Mouse (Mus musculus) hindbrain, embryonic 12.5 days (tissue): ENCODE measurements around the gene Tmem229b. TPM values are rescaled to one million over a fixed set of nuclear protein-coding genes. Genes with fewer than 3 reads are reported as not detected.

Experiments used
- ATAC-seq: fragments of 200-750 bp; cut with Nextera tagmentation; 2 replicates; pipeline ENCODE4 v1.8.0; 2017; ENCODE audit warnings: moderate TSS enrichment; ENCODE audit not compliant: low FRiP score
- H3K27ac ChIP-seq: fragments of 300-500 bp; sonication (generic); 2 replicates; pipeline ENCODE4 v1.5.1; 2016; ENCODE audit warnings: mild to moderate bottlenecking
- H3K27me3 ChIP-seq: fragments of 300-500 bp; sonication (generic); 2 replicates; pipeline ENCODE4 v1.6.1; 2016; ENCODE audit warnings: mild to moderate bottlenecking
- H3K36me3 ChIP-seq: fragments of 300-500 bp; sonication (generic); 2 replicates; pipeline ENCODE4 v1.6.1; 2016; ENCODE audit warnings: mild to moderate bottlenecking
- H3K4me1 ChIP-seq: fragments of 300-500 bp; sonication (generic); 2 replicates; pipeline ENCODE4 v1.6.1; 2016
- H3K4me2 ChIP-seq: fragments of 300-500 bp; sonication (generic); replicated peaks from 2 replicates; pipeline ENCODE4 v1.6.1; 2016; ENCODE audit warnings: mild to moderate bottlenecking
- H3K4me3 ChIP-seq: fragments of 300-500 bp; sonication (generic); 2 replicates; pipeline ENCODE4 v1.5.1; 2016; ENCODE audit warnings: mild to moderate bottlenecking
- H3K9ac ChIP-seq: fragments of 300-500 bp; sonication (generic); 2 replicates; pipeline ENCODE4 v1.6.1; 2016; ENCODE audit warnings: mild to moderate bottlenecking, moderate library complexity
- H3K9me3 ChIP-seq: fragments of 300-500 bp; sonication (generic); replicated peaks from 2 replicates; pipeline ENCODE4 v1.6.1; 2016; ENCODE audit warnings: mild to moderate bottlenecking
- WGBS: fragments of 180-500 bp; shearing (Covaris S2); methylation state at CpG from one replicate; pipeline ENCODE4 v1.1.7; 2016; 5-methylcytosine and 5-hydroxymethylcytosine counted together
- polyA plus RNA-seq: library from polyadenylated mRNA; unstranded; fragments of >200 nt; fragmentation: Nextera tagmentation; extraction: Ambion mirVana; gene quantifications from 2 replicates; pipeline ENCODE4 v1.2.1, GENCODE M21; 2016

Tmem229b gene
- polyA plus RNA-seq: 23.6 and 27.5 TPM in 2 replicates

DNA sequence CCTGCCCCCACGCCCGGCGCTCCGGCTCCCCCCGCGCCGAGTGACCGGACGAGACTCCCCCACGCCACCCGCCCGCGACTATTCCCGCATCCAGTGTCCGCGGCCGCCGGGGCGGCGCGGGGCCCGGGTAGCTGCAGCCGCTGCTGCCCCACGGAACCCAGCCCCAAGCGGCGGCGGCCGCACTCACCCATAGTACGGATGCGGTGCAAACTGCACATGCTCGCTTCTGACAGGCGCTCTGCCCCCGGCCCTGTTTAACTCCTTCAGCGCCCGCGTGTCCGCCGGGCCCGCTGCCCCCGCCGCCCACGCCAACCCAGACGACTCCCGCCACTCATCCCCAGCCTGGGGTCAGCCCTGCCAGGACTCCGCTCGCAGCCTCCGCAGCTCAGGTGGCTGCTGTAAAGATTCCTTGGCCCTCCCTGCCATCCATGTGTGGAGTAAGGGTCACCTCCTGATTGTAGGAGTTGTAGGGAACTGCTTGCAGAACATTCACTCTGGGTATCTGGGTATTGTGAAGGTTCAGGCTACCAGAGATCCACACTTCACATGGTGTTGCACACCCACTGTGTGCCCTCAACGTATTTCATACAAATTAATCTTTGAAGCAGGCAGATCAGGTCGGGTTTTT lies at the start of gene Tmem229b:
Tmem229b (minus strand) TSS at position 502 of the 628 bp plus-strand sequence.
- peak within 1 kb of the TSS; percentile 82 for H3K4me2 ChIP-seq
- peak; percentile 93 for ATAC-seq
- H3K27me3 ChIP-seq: 0 out of 2 replicates have a peak, but pooled peaks cover 10% of the 10 kb centered on the region
- no peaks in the 10 kb centered on the region for H3K9me3 ChIP-seq
- peak within 1 kb of the TSS; percentile 89 for H3K9ac ChIP-seq
- H3K4me1 ChIP-seq: peaks cover 9% of the 10 kb centered on the region
- H3K27ac ChIP-seq: peak within 1 kb of the TSS; percentile 87
- no peaks in the 10 kb centered on the region for H3K36me3 ChIP-seq
- WGBS: 1% methylated on average over 26 of the region's 49 CpGs
- H3K4me3 ChIP-seq: peak within 1 kb of the TSS; percentile 83

DNA sequence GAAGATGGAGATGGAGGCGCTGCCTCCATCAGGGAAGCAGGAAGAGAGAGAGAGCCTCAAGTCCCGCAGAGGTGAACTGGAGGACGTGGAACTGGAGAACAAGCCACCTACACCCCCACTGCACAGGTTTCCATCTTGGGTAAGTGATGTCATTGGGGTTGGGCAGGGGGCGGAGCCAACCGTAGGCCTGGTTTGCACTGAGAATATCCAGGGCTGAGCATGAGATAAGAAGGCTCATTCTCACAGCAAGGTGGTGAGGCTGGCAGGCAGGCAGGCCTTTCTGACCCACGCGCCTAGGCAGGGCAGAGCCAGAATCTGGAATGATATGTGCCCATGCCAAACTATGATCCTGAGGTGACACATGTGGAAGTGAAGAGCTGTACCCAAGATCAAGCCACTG lies 47.8 kb upstream of the Tmem229b start:
- H3K27ac ChIP-seq: no peak overlapping the region
- no peak overlapping the region for H3K4me3 ChIP-seq
- H3K27me3 ChIP-seq: no peaks in the 10 kb centered on the region
- no peaks in the 10 kb centered on the region for H3K4me1 ChIP-seq
- peaks cover 34% of the 10 kb centered on the region for H3K36me3 ChIP-seq
- ATAC-seq: no peak
- WGBS: 89% methylated on average over 7 of the region's 7 CpGs
- H3K4me2 ChIP-seq: no peak overlapping the region
- H3K9me3 ChIP-seq: no peaks in the 10 kb centered on the region
- H3K9ac ChIP-seq: no peak overlapping the region

DNA sequence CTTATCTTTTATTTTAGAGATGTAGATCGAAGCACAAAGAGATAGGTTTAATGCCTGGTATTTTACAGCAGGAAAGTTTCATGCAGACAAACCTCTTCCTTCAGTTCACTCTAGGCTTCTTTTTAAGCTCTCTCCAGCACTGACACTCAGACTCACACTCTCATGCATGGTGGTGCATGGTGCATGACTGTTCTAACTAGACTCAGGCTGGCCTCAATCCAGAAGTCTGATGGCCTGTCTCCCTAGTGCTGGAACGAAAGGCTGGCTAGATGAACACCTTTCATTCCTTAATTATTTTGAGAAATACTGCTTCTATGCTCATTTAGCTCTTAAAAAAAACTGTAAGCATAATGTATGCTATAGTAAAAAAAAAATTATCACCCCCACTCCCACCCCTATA lies 44.6 kb upstream of the Tmem229b start:
- Histone ChIP-seq H3K9me3 (no peaks in the 10 kb centered on the region), H3K27me3 (no peaks in the 10 kb centered on the region), H3K27ac (no peak overlapping the region), H3K4me2 (no peak overlapping the region), H3K4me1 (no peaks in the 10 kb centered on the region), H3K4me3 (no peak overlapping the region), H3K36me3 (peaks cover 35% of the 10 kb centered on the region), H3K9ac (no peak overlapping the region)
- WGBS: 90% methylated on average over 2 of the region's 2 CpGs
- ATAC-seq: no peak

DNA sequence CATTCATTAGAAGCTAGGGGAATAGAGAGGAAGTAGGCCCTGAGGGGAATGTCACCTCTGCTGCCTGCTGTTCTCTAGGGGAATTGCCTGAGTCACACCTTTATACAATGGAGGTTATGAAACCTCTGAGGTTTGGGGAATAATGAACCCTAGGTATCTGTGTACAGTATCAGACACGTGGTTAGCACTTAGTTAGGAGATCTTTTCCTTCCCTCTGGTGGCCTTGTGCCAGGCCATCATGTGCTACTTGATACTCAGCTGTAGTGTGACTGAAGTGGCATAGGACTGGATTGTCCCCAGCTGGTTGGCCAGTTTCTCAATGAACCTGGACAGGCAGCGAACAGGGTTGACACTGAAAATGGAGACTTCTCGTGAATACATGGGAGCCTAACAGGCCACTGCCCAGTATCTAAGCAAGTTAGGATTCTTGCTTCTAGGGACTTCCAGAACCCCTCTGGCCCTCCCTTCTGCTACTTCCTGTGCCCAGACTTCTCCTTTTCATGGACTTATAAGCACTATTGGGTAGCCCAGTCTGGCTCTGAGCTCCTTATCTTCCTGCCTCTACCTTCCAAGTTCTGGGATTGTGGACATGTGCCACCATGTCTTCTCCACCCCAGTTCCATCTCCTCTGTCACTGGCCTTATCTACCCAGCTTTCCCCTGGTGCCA lies 43.3 kb upstream of the Tmem229b start:
- Histone ChIP-seq H3K27ac (no peak overlapping the region), H3K36me3 (peaks cover 38% of the 10 kb centered on the region), H3K9me3 (no peaks in the 10 kb centered on the region), H3K4me3 (no peak overlapping the region), H3K4me1 (no peaks in the 10 kb centered on the region), H3K9ac (no peak overlapping the region), H3K27me3 (no peaks in the 10 kb centered on the region), H3K4me2 (no peak overlapping the region)
- no peak for ATAC-seq
- WGBS: 83% methylated on average over 3 of the region's 3 CpGs

DNA sequence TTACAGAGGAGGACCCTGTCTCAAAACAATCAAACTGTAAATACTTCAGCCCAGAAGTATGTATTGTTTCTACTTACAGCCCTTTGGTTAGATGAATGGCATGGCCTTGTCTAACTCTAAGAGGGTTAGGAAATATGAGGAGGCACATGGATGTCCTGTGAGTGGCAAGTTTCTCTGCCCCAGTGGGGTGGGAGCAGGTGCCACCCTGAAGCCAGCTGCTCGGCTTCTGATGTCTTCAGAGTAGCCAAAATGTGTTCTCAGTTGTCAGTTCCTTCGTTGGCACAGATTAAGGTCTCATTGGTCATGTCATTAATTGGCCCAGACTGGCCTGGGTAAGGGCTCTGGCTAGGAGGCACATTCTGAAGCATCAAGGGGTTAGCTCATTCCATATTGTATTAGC lies 42.4 kb upstream of the Tmem229b start:
- Histone ChIP-seq H3K9ac (no peak overlapping the region), H3K27ac (no peak overlapping the region), H3K4me1 (no peaks in the 10 kb centered on the region), H3K4me2 (no peak overlapping the region), H3K27me3 (no peaks in the 10 kb centered on the region), H3K36me3 (peaks cover 41% of the 10 kb centered on the region), H3K4me3 (no peak overlapping the region), H3K9me3 (no peaks in the 10 kb centered on the region)
- 73% methylated on average over 2 of the region's 2 CpGs for WGBS
- no peak for ATAC-seq

DNA sequence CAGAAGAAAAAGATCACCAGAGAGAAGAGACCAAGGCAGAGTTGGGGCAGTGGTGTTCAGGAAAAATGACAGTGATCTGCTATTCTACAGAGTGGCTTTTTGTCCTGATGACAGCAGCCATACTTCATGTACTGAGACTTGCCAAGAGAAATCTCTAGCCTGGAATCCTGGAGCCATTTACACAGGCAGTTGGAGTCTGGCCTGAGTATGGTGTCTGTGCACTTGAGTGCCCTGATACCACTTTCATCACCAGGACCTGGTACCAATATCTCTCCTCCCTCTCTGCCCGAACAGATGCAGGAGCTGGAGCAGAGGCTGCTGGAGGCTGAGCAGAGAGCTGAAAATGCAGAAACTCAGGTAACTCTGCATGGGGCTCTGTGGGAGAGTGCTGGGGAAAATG lies 41.5 kb upstream of the Tmem229b start:
- WGBS: 95% methylated on average over 1 of the region's 1 CpGs
- no peak for ATAC-seq
- H3K27me3 ChIP-seq: no peaks in the 10 kb centered on the region
- H3K9me3 ChIP-seq: no peaks in the 10 kb centered on the region
- peaks cover 32% of the 10 kb centered on the region; the same call in 1 of the 2 replicates for H3K36me3 ChIP-seq
- H3K9ac ChIP-seq: no peak overlapping the region
- no peaks in the 10 kb centered on the region for H3K4me1 ChIP-seq
- no peak overlapping the region for H3K27ac ChIP-seq
- H3K4me2 ChIP-seq: no peak overlapping the region
- H3K4me3 ChIP-seq: no peak overlapping the region

DNA sequence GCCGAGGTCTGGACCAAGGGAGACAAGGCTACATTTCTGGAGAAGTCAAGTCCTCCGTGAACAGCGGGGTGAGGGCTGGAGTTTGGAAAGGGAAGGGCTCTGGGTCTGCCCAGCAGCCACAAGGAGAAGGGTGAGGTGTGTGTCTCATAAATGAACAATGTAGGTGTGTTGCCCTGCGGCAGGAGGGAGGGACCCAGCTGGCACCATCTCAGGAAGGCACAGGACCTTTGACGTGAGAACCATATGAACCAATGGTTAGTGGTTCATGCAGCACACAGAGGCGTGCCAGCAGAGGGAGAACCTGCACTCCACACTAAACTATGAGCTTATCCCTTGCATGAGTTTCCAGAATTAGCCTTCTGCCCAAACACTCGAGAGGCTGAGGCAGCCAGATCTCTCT lies 39.8 kb upstream of the Tmem229b start:
- no peak overlapping the region for H3K9ac ChIP-seq
- ATAC-seq: no peak
- H3K27ac ChIP-seq: no peak overlapping the region
- WGBS: 86% methylated on average over 7 of the region's 7 CpGs
- H3K27me3 ChIP-seq: no peaks in the 10 kb centered on the region
- H3K4me2 ChIP-seq: no peak overlapping the region
- H3K9me3 ChIP-seq: no peaks in the 10 kb centered on the region
- no peak overlapping the region for H3K4me3 ChIP-seq
- no peaks in the 10 kb centered on the region for H3K4me1 ChIP-seq
- H3K36me3 ChIP-seq: peaks cover 32% of the 10 kb centered on the region; the same call in 1 of the 2 replicates

DNA sequence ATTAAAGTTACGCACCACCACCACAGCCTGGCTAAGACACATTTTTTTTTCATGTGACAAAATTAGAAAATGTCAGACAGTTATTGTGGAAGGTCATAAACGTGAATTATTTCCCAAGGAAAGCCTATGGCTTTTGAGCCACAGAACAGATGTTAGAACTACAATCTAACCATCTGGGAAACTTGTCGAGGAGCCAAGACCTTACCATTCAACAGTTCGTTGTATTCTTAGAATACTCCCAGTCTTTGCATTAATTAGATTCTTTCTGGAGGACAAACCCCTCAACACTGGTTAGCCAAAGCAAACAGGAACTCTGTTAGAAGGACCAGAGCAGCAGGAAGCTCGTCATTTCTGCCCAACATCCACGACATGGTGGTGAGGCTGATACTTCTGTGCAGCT lies 38.7 kb upstream of the Tmem229b start:
- Histone ChIP-seq H3K9me3 (no peaks in the 10 kb centered on the region), H3K27ac (no peak overlapping the region), H3K36me3 (peaks cover 32% of the 10 kb centered on the region; the same call in 1 of the 2 replicates), H3K4me3 (no peak overlapping the region), H3K9ac (no peak overlapping the region), H3K27me3 (no peaks in the 10 kb centered on the region), H3K4me1 (no peaks in the 10 kb centered on the region), H3K4me2 (no peak overlapping the region)
- ATAC-seq: no peak
- WGBS: 76% methylated on average over 6 of the region's 6 CpGs

DNA sequence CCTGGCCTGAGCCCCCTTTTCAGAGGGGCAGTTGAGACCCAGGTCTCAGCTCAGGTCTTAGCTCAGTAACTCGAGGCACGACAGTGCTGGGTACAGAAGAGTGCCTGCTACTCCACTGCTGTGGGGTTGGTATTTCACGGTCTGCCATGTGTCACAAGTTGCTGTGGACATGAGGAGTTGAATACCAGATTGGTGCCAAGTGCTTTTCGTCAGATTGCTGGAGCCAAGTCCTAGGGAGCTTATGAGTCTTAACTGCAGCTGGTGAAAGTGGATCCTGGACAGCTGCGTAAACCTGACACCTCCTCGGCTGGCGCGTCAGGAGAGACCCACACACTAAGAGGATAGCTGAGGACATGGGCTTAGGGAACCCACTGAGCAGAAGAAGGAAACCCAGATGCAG lies 37.2 kb upstream of the Tmem229b start:
- Histone ChIP-seq H3K9me3 (no peaks in the 10 kb centered on the region), H3K4me2 (no peak overlapping the region), H3K4me3 (no peak overlapping the region), H3K27me3 (no peaks in the 10 kb centered on the region), H3K4me1 (no peaks in the 10 kb centered on the region), H3K9ac (no peak overlapping the region), H3K27ac (no peak overlapping the region), H3K36me3 (peaks cover 22% of the 10 kb centered on the region; the same call in 1 of the 2 replicates)
- 82% methylated on average over 8 of the region's 8 CpGs for WGBS
- no peak for ATAC-seq

DNA sequence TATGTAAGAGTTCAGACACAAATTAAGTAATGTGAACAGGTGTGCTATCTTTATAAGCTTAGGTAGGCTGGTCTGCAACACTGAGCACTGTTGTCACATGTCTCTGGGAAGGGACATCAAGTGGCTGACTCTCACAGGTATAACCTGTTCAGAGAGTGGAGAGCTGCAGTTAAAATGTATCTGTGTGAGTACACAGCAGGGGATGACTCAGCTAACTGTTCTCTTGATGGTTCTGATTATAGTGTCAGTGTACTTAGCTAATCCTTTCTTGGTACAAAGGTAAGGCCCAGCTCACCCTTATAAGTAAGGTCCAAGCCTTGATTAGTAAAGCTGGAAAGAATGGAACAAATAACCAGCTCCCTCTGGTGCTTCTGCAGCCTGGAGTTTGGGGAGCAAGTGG lies 34.0 kb upstream of the Tmem229b start:
- no peaks in the 10 kb centered on the region for H3K27me3 ChIP-seq
- no peak for ATAC-seq

DNA sequence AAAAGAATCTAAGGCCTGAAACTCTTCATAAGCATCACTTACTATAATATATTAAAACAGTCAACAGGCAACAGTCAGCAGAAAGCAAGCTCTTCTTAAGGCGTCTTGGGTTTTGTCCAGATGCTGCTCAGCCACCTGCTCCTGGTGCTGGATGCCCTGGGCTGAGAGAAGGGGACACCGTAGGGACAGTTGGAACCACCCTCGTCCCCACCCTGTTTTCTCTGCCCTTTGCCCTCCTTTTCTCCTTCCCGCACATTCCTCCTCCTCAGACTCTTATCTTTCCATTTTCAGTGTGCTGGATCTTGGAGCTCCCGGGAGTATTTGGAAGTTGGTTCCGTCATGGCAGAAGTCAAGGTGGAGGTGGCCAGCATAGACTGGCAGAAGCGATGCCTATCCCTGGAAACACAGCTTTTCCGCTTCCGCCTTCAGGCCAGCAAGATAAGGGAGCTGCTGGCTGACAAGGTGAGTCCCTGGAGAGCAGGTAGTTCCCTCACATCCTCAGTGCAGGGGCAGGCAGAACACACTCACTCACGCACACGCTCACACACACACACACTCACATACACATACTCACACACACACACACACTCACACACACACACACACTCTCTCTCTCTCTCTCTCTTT lies 32.9 kb upstream of the Tmem229b start:
- Histone ChIP-seq H3K27ac (no peak overlapping the region), H3K4me3 (no peak overlapping the region), H3K36me3 (peaks cover 9% of the 10 kb centered on the region; the same call in 1 of the 2 replicates), H3K9ac (no peak overlapping the region), H3K4me2 (no peak overlapping the region), H3K9me3 (no peaks in the 10 kb centered on the region), H3K4me1 (no peaks in the 10 kb centered on the region), H3K27me3 (no peaks in the 10 kb centered on the region)
- ATAC-seq: no peak
- WGBS: 85% methylated on average over 11 of the region's 11 CpGs

More for the DNA sequence above, 34.0 kb upstream of the Tmem229b start:
- H3K36me3 ChIP-seq: peaks cover 15% of the 10 kb centered on the region; the same call in 1 of the 2 replicates
- no peaks in the 10 kb centered on the region for H3K9me3 ChIP-seq
- no peak overlapping the region for H3K9ac ChIP-seq
- no peak overlapping the region for H3K4me2 ChIP-seq
- H3K27ac ChIP-seq: no peak overlapping the region
- H3K4me1 ChIP-seq: no peaks in the 10 kb centered on the region
- H3K4me3 ChIP-seq: no peak overlapping the region

DNA sequence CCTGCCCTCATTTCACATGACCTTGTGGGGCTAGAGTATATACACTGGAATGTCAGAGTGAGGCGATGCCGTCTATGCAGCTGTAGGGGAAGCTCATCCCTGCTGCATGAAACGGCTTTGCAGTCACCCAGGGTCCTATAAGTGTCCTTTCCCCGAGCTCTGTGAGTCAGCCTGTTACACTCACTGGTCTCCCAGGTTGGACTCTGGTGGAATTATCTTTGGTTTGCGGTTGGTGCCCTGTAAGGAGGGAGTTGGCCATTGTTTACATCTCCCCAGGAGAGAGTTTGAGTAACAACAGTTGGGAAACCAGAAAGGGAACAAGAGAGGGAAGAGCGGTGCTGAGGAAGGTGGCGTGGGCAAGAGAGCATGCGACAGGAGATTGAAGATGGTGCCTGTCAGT lies 32.3 kb upstream of the Tmem229b start:
- H3K4me2 ChIP-seq: no peak overlapping the region
- H3K27me3 ChIP-seq: no peaks in the 10 kb centered on the region
- no peak for ATAC-seq
- H3K9me3 ChIP-seq: no peaks in the 10 kb centered on the region
- no peak overlapping the region for H3K9ac ChIP-seq
- no peak overlapping the region for H3K27ac ChIP-seq
- H3K36me3 ChIP-seq: peaks cover 5% of the 10 kb centered on the region; the same call in 1 of the 2 replicates
- H3K4me1 ChIP-seq: no peaks in the 10 kb centered on the region
- 69% methylated on average over 8 of the region's 8 CpGs for WGBS
- H3K4me3 ChIP-seq: no peak overlapping the region
